Mouse (Mus musculus) frontal cortex, postnatal 25 days (tissue): ENCODE measurements at regions not wholly inside any gene's neighbourhood (a gene's known extent, or its start where the extent isn't known, plus 50 kb on each side); places are given as distances from the start of the nearest gene placed in this dataset.

Experiments
- DNase-seq, 2 experiments: peaks; one replicate each; pipeline ENCODE4 v3.0.0; 2022; ENCODE audit warnings: low spot score in 2 of 2

- DNase-seq: peak; percentile 40 to 67
Observed at GRCm38 (mm10) chr15:30029257-30029899, 143.0 kb upstream of the Ctnnd2 start.

DNA sequence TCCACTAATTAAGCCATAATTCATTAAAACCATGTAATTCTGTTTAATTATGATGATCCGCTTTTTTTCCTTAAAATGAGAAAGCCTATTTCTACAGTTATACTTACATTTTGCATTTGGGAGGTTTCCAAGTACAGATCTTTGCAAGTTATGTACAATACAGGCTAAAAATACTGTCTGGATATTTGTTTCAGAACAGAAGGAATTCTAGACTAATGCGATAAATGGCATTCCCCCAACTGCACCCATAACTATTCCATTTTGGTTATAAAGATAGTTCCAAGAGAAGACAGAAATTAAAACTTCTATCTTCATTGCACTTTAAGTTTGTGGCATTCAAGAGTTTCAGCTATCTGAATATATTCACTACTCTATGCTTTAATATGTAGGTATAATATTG lies 137.0 kb upstream of the Ctnnd2 start:
- no peak for DNase-seq

- DNase-seq: no peak
Observed at GRCm38 (mm10) chr15:30050851-30051250, 121.5 kb upstream of the Ctnnd2 start.

GRCm38 (mm10) chr15:30059808-30060207 lies 112.6 kb upstream of the Ctnnd2 start:
- no peak for DNase-seq

- DNase-seq: no peak
Observed at GRCm38 (mm10) chr15:30060505-30061342, 111.7 kb upstream of the Ctnnd2 start.

DNA sequence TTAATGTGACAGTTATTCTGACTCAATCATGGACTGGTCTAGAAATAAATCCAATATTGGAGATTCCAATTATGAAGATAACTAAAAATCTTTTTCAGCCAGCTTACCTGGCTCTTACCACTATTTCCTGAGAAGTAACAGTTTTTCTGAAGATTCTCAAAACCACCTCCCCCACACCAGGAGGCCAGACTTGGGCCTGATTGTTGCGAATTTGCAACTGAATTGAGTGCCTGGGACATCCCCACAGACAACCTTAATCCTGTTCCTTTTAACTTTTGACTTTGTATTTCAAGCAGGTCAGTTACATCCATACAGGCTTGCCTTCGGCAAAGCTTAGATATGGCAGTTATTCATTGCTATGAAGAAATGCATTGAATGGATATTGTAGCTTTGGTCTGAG lies 100.7 kb upstream of the Ctnnd2 start:
- DNase-seq: no peak

GRCm38 (mm10) chr15:30072301-30072700 lies 100.1 kb upstream of the Ctnnd2 start:
- DNase-seq: no peak

- no peak for DNase-seq
Observed at GRCm38 (mm10) chr15:30087120-30087519, 85.3 kb upstream of the Ctnnd2 start.

DNA sequence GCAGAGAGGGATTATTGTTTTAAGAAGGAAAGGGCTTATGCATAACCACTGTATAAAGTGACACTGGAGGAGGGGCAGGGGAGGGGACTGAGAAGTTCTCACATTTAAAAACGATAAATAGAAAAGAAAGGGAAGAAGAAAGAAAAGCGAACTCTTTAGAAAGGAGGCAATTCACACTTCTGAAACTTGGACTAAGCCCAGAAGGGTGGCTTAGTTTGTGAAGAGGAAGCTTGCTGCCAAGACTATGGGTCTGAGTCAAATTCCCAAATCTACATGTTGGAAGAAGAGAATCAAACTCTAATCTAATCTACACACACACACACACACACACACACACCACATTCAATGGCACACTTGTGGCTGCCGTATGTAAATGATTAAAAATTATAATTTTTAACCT lies 50.3 kb upstream of the Ctnnd2 start:
- no peak for DNase-seq
